Mouse (Mus musculus) megakaryocyte progenitor cell, adult 5-6 weeks (primary cell): ENCODE measurements around the gene Ankrd42. TPM values are rescaled to one million over a fixed set of nuclear protein-coding genes. Genes with fewer than 3 reads are reported as not detected.

Experiments
- ATAC-seq: replicated peaks from 2 replicates; pipeline ENCODE4 v1.8.0; 2016; ENCODE audit warnings: mild to moderate bottlenecking, moderate TSS enrichment, inconsistent platforms; ENCODE audit not compliant: poor library complexity
- total RNA-seq, 2 experiments: library from RNA; stranded (forward) in 1 of 2; stranded (reverse) in 1 of 2; fragments of 157-497, 149-512 nt in 1 of 2; fragments of 200-1000 nt in 1 of 2; gene quantifications; 2 replicates each; pipeline versions ENCODE4 v1.2.3 to v1.2.4; 2015 to 2017

The Ankrd42 gene
- total RNA-seq, 2 experiments from 2014 or later = 0.07 TPM; not detected in 1

- ATAC-seq = no peak
Measured at GRCm38 (mm10) chr7:92580491-92581207, 56.3 kb downstream of the Ankrd42 start.

DNA sequence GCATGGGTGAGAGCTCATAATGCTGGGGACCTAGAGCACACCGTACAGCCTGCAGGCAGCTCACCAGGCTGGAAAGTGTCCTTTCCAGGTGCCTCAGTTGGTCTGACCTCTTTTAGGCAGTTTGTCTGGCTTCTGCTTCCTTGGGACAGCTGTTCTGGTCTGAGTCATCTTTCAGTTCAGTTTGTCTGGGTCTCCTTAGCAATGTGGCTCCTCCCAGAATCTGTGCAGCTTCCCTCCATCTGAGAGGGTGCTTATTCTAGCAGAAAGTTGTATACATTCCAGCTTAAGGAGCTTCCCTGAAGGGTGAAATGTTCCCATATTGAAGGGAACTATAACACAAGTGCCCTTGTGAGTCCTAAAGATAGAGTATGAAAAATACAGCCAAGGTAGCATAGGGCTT, 70.2 kb downstream of the Ankrd42 start:
- no peak for ATAC-seq

GRCm38 (mm10) chr7:92560986-92561876, 75.7 kb downstream of the Ankrd42 start, which contains the start of gene Ccdc90b:
TSS of gene Ccdc90b (plus strand) at chr7:92561149.
- peak; percentile 83 for ATAC-seq

GRCm38 (mm10) chr7:92558744-92559143, 78.2 kb downstream of the Ankrd42 start:
- peak; percentile 55 for ATAC-seq

GRCm38 (mm10) chr7:92550990-92551392, 86.0 kb downstream of the Ankrd42 start:
- ATAC-seq = peak; percentile 96

GRCm38 (mm10) chr7:92550248-92550989, 86.5 kb downstream of the Ankrd42 start:
- ATAC-seq = no peak

- ATAC-seq = no peak
Measured at GRCm38 (mm10) chr7:92546763-92547162, 90.2 kb downstream of the Ankrd42 start.

GRCm38 (mm10) chr7:92532351-92533036, 104.4 kb downstream of the Ankrd42 start:
- ATAC-seq = no peak

Other genes with a start within 250 kb of the Ankrd42 start
- 27.2 and 28.6 TPM in 2 replicates for gene Ccdc90b, start 76.0 kb downstream of the Ankrd42 start, total RNA-seq (2015)
- gene Ccdc90b, start 76.0 kb downstream of the Ankrd42 start, total RNA-seq (2017) = 35.3 TPM in 2 replicates
- gene Pcf11, start 32.8 kb upstream of the Ankrd42 start, total RNA-seq (2015) = 89.8 and 91.8 TPM in 2 replicates
- 59.3 and 71.4 TPM in 2 replicates for gene Pcf11, start 32.8 kb upstream of the Ankrd42 start, total RNA-seq (2017)
- gene Rab30, start 104.5 kb upstream of the Ankrd42 start, total RNA-seq (2015) = 0.81 and 0.90 TPM in 2 replicates
- 0.08 and 0.41 TPM in 2 replicates for gene Rab30, start 104.5 kb upstream of the Ankrd42 start, total RNA-seq (2017)
- 22.5 and 25.0 TPM in 2 replicates for gene Ddias, start 237.1 kb upstream of the Ankrd42 start, total RNA-seq (2015)
- 12.8 and 14.9 TPM in 2 replicates for gene Ddias, start 237.1 kb upstream of the Ankrd42 start, total RNA-seq (2017)
- 111 and 115 TPM in 2 replicates for gene Prcp, start 237.3 kb upstream of the Ankrd42 start, total RNA-seq (2015)
- gene Prcp, start 237.3 kb upstream of the Ankrd42 start, total RNA-seq (2017) = 30.8 and 33.2 TPM in 2 replicates